ENCODE assay signal across 9 mouse cellular contexts in the genomic region with DNA sequence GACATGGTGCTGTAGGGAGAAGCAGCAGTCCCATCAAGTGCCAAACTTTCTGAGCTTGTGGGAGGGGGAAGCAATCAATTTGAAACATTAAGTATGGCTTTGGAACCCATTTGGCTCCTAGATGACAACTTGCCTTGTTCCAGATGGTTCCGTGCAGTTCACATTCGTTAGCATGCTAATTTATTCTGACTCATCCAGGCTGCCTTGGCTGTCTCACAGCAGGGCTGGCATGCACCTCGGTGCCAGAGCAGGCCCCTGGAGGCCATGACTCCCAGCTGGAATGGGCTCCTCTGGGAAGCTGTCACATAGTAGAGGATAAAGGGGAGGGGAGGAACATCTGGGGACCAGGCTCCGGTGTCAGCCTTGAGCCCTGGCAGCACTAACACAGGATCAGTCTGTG. TPM values are rescaled to one million over a fixed set of nuclear protein-coding genes. Genes with fewer than 3 reads are reported as not detected.
DNase-seq lines count a peak whose midpoint lies in the region; TF ChIP-seq lines count a peak whose summit lies in the region.
"Had no signal": no experiment of that assay in that cellular context is flagged by ENCODE, and none has a peak within 500 bp of the region (broad histone marks: within the 10 kb centered on the region; RNA-seq: fewer than 3 reads in every experiment).

No protein-coding gene starts in this region.

- no peaks in the 10 kb centered on the region for H3K36me3 ChIP-seq in thymus, adult 2 months (ENCODE audit: control insufficient read depth, insufficient read depth, low read length)
- H3K36me3 ChIP-seq: heart, embryonic 15.5 days had no signal

- H3K4me1 ChIP-seq in thymus, adult 2 months (replicated peaks; ENCODE audit: control insufficient read depth, insufficient read depth, low read length), result no peaks in the 10 kb centered on the region
- H3K4me1 ChIP-seq: heart, embryonic 15.5 days had no signal

- DNase-seq in lung, postnatal 10 days, result peak; percentile 38
- no peak for DNase-seq in lung, adult 18-20 months
- DNase-seq in frontal cortex, postnatal 10 days (ENCODE audit: low spot score in 2 of 2), result peak; percentile 66 to 72
- DNase-seq in left cerebral cortex, adult 8-10 months (ENCODE audit: low spot score in 2 of 2), result peak; percentile 55 to 85
- DNase-seq in right cerebral cortex, postnatal 25 days, result peak; percentile 69
- no peak for DNase-seq in embryo, embryonic 10 days (ENCODE audit: low spot score)
- no peak for DNase-seq in thymus, adult 2 months
- DNase-seq in thymus, postnatal 0 days (ENCODE audit: low spot score), result no peak

- WGBS in thymus, adult 2 months, result 91% methylated on average over 4 of the region's 4 CpGs

- no peak for TF ChIP-seq POLR2A in thymus, adult 2 months (IDR thresholded peaks at IDR 0.05; ENCODE audit: control insufficient read depth, extremely low read depth, insufficient read depth, low read length, poor library complexity)

- TF ChIP-seq CTCF in thymus, adult 2 months (IDR thresholded peaks at IDR 0.05; ENCODE audit: borderline replicate concordance, control insufficient read depth, extremely low read depth, insufficient read depth, low read length, poor library complexity), result no peak

- H3K4me3 ChIP-seq in thymus, adult 2 months (ENCODE audit: control insufficient read depth, insufficient read depth, low read length), result no peak overlapping the region
- H3K4me3 ChIP-seq: heart, embryonic 15.5 days had no signal

- no peak overlapping the region for H3K27ac ChIP-seq in thymus, adult 2 months (ENCODE audit: control insufficient read depth, insufficient read depth, low read length)
- H3K27ac ChIP-seq: heart, embryonic 15.5 days had no signal

- H3K27me3 ChIP-seq in thymus, adult 2 months (ENCODE audit: control insufficient read depth, insufficient read depth, low read length), result no peaks in the 10 kb centered on the region

RNA-seq across cellular contexts. Expression of gene A530016L24Rik, which starts 31.4 kb away (rescaled TPM):
- under 1 TPM; 0.20 to 0.37 (median 0.34) TPM for total RNA-seq in left cerebral cortex, adult 8-10 months (2022)
- 13.6 and 14.5 TPM in 2 replicates for polyA plus RNA-seq in thymus, adult 2 months (2012; rRNA removed)
- polyA plus RNA-seq in thymus, postnatal 0 days (2015; fragmentation: Nextera tagmentation; extraction: Ambion mirVana), result 0.06 and 0.09 TPM in 2 replicates

RNA-seq across cellular contexts. Expression of gene Tmem179, which starts 58.7 kb away (rescaled TPM):
- total RNA-seq in left cerebral cortex, adult 8-10 months (2022), result 100 to 1,000 TPM; 115 to 127 (median 124) TPM
- polyA plus RNA-seq in thymus, adult 2 months (2012; rRNA removed), result 0.04 and 0.05 TPM in 2 replicates
- 0.08 and 0.18 TPM in 2 replicates for polyA plus RNA-seq in thymus, postnatal 0 days (2015; fragmentation: Nextera tagmentation; extraction: Ambion mirVana)

Comparison
In these comparisons a context has a peak if more than half of its experiments do, and no peak if none do; other contexts are left out.
1. DNase-seq: peak in lung, postnatal 10 days (single experiment), frontal cortex, postnatal 10 days (2 of 2), left cerebral cortex, adult 8-10 months (2 of 2) and right cerebral cortex, postnatal 25 days (single experiment); none in lung, adult 18-20 months (0 of 2), embryo, embryonic 10 days (single experiment), thymus, adult 2 months (single experiment) and thymus, postnatal 0 days (single experiment).
2. RNA of gene A530016L24Rik, which starts 31.4 kb away (polyA plus RNA-seq): 13.6 to 14.5 TPM in thymus, adult 2 months; 0.06 to 0.09 TPM in thymus, postnatal 0 days; every median in the first group is over 10 times any median in the second.